Mouse (Mus musculus) c-Kit-positive CD71-negative TER-119-negative erythroid progenitor cells, embryonic 14.5 days (primary cell): Measurements from ENCODE around the gene Hoxd10.
A peak's percentile ranks its signal among the peaks of the same experiment; 100 is the strongest.

Source experiments
- DNase-seq: peaks from one replicate; pipeline ENCODE4 v3.0.0-alpha.2; 2013; ENCODE audit warnings: low read depth

The Hoxd10 gene

DNA sequence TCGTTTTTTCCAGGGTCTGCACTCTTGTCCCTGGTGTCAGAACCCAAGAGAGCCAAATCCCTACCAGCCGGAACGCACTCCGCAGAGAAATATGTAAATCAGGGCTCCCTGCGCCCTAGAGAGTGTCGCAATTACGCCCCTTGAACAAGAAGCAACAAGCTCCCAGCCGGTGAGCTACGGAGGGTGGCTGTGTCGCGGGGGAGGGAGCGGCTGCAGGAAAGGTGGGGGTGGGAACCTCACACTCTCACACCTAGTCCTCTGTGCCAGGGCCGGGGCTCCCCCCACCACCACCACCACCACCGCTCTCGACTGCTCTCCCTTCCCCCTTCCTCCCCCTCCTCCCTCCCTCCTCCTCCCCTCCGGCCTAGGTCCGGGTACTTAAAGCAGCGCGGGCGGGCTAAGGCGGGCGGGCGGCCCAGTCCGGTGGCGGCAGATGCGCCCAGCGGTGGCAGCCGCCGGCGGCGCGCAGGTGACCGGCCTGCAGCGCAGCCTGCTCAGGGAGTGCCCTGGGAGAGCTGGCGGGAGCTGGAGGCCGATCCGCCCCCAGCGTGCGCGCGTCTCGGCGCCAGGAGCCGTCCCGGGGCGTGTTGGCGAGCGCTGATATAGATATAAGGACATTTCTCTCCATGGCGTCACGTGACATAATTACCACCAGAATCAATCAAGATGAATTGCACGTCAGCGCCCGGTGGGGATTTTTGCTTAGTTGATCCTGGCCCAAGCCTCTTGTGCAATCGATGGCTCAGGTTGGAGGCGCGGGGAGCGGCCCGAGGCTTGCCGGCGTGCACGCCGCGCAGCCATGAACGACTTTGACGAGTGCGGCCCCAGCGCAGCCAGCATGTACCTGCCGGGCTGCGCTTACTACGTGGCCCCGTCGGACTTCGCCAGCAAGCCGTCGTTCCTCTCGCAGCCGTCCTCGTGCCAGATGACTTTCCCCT, 9.9 kb upstream of the Hoxd10 start:
- no peak for DNase-seq

- DNase-seq, result no peak
Observed at GRCm38 (mm10) chr2:74682796-74683195, 8.9 kb upstream of the Hoxd10 start.

GRCm38 (mm10) chr2:74683471-74683951, 8.2 kb upstream of the Hoxd10 start:
- no peak for DNase-seq

- DNase-seq, result no peak
Observed at GRCm38 (mm10) chr2:74684106-74684505, 7.6 kb upstream of the Hoxd10 start.

DNA sequence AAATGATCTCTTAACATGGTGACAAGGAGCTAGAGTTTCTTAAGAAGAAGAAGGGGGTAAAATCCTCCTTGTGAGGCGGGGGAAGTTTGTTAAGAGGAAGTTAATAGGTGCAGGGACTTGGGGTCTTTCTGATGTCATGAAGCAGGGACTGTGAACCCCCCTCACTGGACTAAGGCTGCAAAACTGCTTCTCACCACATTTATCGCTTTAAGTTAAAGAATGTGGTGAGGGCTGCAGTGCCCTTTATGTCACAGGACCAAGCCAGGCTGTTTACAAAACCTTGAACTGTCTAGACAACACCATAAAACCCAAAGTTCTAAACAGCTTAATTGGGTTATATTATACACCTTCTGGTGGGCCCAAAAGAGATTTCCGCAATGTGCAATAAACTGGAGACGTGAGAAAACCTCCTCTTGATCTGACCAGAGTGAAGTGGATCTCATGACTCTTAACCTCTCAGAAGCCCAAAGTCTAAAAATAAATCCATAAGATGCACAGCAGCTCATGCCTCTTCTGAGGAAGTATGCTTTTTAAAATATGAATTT, 6.6 kb upstream of the Hoxd10 start:
- DNase-seq, result no peak

DNA sequence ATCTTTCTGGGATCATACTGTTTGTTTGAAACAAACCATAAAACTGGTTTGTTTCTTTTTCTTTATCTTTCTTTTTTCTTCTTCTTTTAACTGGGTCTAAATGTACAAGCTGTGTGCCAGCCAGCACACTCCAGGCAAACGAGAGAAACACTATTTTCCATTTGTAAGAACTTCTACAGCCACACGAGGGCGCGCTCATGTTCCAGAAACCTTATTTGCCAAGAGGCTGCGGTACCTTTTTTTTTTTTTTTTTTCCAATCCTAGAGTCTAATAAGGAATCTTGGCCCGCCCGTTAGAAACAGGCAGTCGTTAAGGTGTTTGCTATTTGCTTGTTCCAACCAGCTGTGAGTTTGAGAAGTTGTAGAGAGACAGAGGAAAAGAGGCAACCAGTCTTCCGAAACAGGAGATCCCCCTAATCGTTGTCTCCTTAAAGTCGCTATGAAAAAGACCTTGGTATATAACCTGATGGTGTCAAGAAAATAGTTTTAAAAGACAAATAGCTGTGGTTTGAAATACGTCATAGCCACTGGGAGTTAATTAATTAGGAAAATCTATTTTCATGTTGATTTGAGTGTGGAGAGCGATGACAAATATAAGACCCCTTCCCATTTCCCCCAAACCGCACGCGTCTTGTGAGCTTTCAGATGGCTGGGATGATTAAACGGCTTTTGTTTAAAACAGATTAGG, 5.3 kb upstream of the Hoxd10 start:
- DNase-seq, result no peak

DNA sequence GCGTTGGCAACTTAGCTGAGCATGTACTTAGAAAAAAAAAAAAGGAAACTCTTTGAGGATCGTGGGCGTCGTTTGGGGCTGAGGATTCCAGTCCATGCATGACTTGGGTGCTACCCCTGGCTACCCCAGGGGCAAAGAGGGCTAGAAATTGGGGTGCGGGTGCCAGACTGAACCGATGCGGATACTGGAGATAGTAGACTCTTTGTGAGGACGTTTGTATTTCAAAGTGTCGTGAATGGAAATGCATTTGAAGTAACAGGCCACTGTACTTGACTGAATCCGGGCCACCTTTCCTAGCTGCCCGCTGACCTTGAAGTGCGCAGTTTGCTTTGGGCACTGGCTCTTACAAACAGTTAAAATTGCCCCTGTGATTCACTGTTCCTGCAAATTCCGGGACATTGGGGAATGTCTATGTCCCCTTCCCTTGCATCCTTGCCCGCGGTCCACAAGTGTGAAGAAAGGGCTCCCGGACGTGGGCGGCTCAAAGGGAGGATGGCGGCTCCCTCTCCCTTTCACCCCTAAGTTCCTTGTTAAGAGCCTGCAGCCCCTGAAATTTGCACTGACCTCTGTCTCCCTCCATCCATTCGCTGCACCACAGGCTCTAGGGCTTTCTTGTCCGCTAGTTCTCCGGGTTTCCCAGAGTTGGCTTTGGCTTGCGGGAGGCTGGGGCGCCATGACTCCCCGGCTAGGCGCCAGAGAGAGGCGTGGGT, 4.6 kb upstream of the Hoxd10 start:
- DNase-seq, result no peak

- no peak for DNase-seq
Observed at GRCm38 (mm10) chr2:74687698-74688555, 3.8 kb upstream of the Hoxd10 start.

DNA sequence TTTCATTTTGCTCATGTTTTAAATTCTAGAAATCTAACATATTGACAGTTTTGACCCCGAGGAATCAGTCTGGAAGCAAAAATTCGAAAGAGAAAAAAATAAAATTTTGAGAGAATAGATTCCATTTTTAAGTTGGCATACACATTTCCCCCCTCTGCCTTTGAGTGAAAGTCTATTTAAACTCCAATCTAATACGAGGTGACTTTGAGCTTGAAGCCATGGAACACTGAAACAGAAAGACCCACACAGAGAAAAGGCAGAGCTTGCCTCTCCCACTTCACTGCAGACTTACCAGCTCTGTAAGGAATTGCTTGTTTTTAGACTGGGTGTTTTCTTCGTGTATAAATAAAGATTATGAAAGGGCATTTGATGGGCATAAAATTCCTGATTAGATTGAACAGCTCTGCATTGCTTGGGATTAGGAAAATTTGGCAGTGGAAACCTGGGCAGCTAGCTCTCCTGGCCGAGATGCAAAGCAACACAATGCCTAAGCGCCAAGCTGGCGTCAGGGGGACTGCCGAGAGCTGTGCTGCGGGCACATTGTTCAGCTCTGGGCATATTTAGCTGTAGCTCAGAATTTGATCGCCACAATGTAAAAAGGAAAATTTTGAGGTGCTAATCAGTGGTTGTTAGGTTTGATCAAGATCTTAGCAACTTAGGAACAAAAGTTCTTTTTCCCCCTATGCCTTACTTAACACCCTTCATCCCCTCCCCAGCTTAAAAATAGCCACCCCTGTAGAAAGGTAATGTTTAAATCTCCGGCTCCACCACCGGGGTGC, 2.7 kb upstream of the Hoxd10 start:
- no peak for DNase-seq

DNA sequence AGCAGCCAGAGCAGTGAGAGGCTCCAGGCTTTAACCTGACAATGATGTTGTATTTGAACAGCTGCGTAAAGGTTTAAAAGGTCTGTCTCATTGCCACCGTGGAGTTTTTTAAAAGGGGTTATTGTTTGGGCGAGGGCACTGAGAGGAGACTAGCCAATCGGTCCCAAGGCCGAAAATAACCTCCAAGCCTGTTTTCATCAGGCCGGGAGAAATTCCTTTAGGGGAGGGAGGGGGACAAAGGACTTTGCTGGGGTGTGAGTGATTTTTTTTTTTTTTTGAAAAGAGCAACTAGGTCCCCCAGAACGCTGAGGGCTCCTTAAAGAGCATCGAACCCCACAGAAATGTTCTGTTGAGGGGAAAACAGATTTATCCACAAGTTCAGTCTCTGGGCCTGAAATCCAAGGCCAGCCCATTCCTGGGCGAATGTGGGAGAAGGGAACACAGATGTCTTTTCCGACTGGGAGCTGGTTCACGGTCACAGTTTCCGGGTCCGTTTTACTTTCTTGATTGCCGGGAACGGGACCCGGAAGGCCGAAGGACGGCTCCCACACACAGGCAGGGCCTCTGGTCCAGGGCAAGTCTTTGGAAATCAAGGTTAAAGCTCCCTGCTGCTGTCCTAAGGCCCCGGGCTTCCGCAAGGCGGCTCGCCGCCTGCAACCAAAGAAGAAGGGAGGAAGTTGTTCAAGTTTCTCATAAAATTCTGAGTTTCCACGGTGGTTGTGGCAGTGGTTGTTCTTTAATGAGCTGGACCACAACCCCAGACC, 2.0 kb upstream of the Hoxd10 start:
- DNase-seq, result no peak

- no peak for DNase-seq
Observed at GRCm38 (mm10) chr2:74690338-74690716, 1.4 kb upstream of the Hoxd10 start.

DNA sequence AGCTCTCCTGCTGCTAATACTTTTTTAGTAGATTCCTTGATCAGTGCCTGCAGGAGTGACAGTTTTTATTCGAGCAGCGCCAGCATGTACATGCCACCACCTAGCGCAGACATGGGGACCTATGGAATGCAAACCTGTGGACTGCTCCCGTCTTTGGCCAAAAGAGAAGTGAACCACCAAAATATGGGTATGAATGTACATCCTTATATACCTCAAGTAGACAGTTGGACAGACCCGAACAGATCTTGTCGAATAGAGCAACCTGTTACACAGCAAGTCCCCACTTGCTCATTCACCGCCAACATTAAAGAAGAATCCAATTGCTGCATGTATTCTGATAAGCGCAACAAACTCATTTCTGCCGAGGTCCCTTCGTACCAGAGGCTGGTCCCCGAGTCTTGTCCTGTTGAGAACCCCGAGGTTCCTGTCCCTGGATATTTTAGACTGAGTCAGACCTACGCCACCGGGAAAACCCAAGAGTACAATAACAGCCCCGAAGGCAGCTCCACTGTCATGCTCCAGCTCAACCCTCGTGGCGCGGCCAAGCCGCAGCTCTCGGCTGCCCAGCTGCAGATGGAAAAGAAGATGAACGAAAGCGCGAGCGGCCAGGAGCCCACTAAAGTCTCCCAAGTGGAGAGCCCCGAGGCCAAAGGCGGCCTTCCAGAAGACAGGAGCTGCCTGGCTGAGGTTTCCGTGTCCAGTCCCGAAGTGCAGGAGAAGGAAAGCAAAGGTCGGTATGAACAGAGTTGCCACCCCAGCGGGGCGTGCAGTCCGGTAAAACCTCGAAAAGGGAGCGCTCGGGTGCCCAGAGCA, 477 bp downstream of the Hoxd10 start:
- no peak for DNase-seq

- DNase-seq, result no peak
Observed at GRCm38 (mm10) chr2:74692808-74693431, 1.2 kb downstream of the Hoxd10 start.

- DNase-seq, result no peak
Observed at GRCm38 (mm10) chr2:74693432-74693827, 1.7 kb downstream of the Hoxd10 start.

DNA sequence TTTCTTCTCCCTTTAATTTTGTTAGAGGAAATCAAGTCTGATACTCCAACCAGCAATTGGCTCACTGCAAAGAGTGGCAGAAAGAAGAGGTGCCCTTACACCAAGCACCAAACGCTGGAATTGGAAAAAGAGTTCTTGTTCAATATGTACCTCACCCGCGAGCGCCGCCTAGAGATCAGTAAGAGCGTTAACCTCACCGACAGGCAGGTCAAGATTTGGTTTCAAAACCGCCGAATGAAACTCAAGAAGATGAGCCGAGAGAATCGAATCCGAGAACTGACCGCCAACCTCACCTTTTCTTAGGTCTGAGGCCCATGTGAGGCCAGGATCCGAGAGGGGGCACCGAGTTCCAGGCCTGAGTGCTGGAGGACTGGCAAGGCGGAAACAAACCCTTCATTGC, 2.3 kb downstream of the Hoxd10 start:
- DNase-seq, result peak; percentile 44

GRCm38 (mm10) chr2:74695383-74695782, 3.7 kb downstream of the Hoxd10 start:
- no peak for DNase-seq

DNA sequence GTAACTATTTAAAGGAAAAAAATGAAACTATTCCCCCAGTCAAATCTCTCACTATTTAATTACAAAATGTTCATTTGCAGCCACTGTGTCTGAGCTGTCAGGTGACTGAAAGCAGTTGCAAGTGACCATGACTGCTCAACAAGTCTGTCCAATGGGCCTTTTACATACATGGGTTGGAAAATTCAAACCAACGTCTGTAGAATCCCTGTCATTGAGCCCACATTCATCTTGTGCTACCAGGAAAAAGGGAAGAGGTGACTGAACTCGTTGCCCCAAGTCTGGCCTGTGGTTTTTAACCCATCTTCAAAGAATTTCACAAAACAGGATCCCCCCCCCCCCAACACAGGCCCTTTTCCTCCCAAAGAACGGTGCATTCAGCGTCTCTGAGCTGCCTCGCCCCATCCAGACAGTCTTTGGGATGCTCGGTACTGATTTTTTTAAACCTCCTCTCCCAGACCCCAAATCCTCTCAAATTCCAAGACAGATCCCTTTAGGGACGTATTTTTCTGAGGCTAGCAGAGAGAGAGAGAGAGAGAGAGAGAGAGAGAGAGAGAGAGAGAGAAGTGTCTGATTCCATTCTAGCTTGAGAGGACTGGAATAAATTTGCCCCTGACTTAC, 4.2 kb downstream of the Hoxd10 start:
- no peak for DNase-seq
